Mouse (Mus musculus): ENCODE data around the gene Gm20604. TPM values are rescaled to one million over a fixed set of nuclear protein-coding genes. Genes with fewer than 3 reads are reported as not detected.

Gene Gm20604
- total and polyA plus RNA-seq, 2 experiments from 2014 or later: 29.7 to 54.5 TPM

GRCm38 (mm10) chr12:102725761-102726175 lies 32.7 kb downstream of the Gm20604 start:
- Histone ChIP-seq H3K27me3 (ENCODE audit: insufficient read depth, low read length) (no peaks in the 10 kb centered on the region), H3K36me3 (ENCODE audit: insufficient read depth, low read length) (no peaks in the 10 kb centered on the region), H3K4me1 (ENCODE audit: insufficient read depth, low read length) (peaks cover 8% of the 10 kb centered on the region; the same call in 1 of the 2 replicates), H3K4me3 (ENCODE audit: low read depth, low read length) (no peak overlapping the region), H3K9me3 (ENCODE audit: low read length) (no peaks in the 10 kb centered on the region), H3K4me2 (ENCODE audit: low read depth, low read length, poor library complexity, severe bottlenecking) (no peak overlapping the region), H3K9ac (replicated peaks; ENCODE audit: low read length, poor library complexity, severe bottlenecking) (no peak overlapping the region), H3K27ac (ENCODE audit: low read depth, low read length) (no peak overlapping the region)
- TF ChIP-seq CTCF (IDR thresholded peaks at IDR 0.05): no peak
- no peak for DNase-seq (ENCODE audit: low spot score)
- 85% methylated on average over 7 of the region's 7 CpGs for WGBS
- ATAC-seq (ENCODE audit: low FRiP score): no peak

GRCm38 (mm10) chr12:102725146-102725545 lies 33.3 kb downstream of the Gm20604 start:
- H3K36me3 ChIP-seq (ENCODE audit: insufficient read depth, low read length): no peaks in the 10 kb centered on the region
- no peak overlapping the region for H3K4me2 ChIP-seq (ENCODE audit: low read depth, low read length, poor library complexity, severe bottlenecking)
- WGBS: 94% methylated on average over 6 of the region's 6 CpGs
- no peak overlapping the region for H3K27ac ChIP-seq (ENCODE audit: low read depth, low read length)
- no peaks in the 10 kb centered on the region for H3K27me3 ChIP-seq (ENCODE audit: insufficient read depth, low read length)
- no peaks in the 10 kb centered on the region for H3K9me3 ChIP-seq (ENCODE audit: low read length)
- H3K4me1 ChIP-seq (ENCODE audit: insufficient read depth, low read length): peaks cover 3% of the 10 kb centered on the region; the same call in 1 of the 2 replicates
- no peak overlapping the region for H3K4me3 ChIP-seq (ENCODE audit: low read depth, low read length)
- H3K9ac ChIP-seq (replicated peaks; ENCODE audit: low read length, poor library complexity, severe bottlenecking): no peak overlapping the region
- DNase-seq (ENCODE audit: low spot score) (no peak), ATAC-seq (ENCODE audit: low FRiP score) (no peak)
- TF ChIP-seq CTCF (IDR thresholded peaks at IDR 0.05): no peak

GRCm38 (mm10) chr12:102723861-102724260 lies 34.6 kb downstream of the Gm20604 start:
- Histone ChIP-seq H3K27ac (ENCODE audit: low read depth, low read length) (no peak overlapping the region), H3K4me1 (ENCODE audit: insufficient read depth, low read length) (no peaks in the 10 kb centered on the region; the same call in 1 of the 2 replicates), H3K9ac (replicated peaks; ENCODE audit: low read length, poor library complexity, severe bottlenecking) (no peak overlapping the region), H3K4me2 (ENCODE audit: low read depth, low read length, poor library complexity, severe bottlenecking) (no peak overlapping the region), H3K4me3 (ENCODE audit: low read depth, low read length) (no peak overlapping the region), H3K36me3 (ENCODE audit: insufficient read depth, low read length) (no peaks in the 10 kb centered on the region), H3K9me3 (ENCODE audit: low read length) (no peaks in the 10 kb centered on the region), H3K27me3 (ENCODE audit: insufficient read depth, low read length) (no peaks in the 10 kb centered on the region)
- no peak for TF ChIP-seq CTCF (IDR thresholded peaks at IDR 0.05)
- DNase-seq (ENCODE audit: low spot score): peak; percentile 64
- WGBS: 67% methylated on average over 6 of the region's 6 CpGs
- ATAC-seq (ENCODE audit: low FRiP score): no peak

- 68% methylated on average over 8 of the region's 8 CpGs for WGBS
- no peak overlapping the region for H3K27ac ChIP-seq (ENCODE audit: low read depth, low read length)
- H3K9ac ChIP-seq (replicated peaks; ENCODE audit: low read length, poor library complexity, severe bottlenecking): no peak overlapping the region
- H3K9me3 ChIP-seq (ENCODE audit: low read length): no peaks in the 10 kb centered on the region
- no peaks in the 10 kb centered on the region for H3K36me3 ChIP-seq (ENCODE audit: insufficient read depth, low read length)
- no peaks in the 10 kb centered on the region; the same call in 1 of the 2 replicates for H3K4me1 ChIP-seq (ENCODE audit: insufficient read depth, low read length)
- no peak overlapping the region for H3K4me3 ChIP-seq (ENCODE audit: low read depth, low read length)
- ATAC-seq (ENCODE audit: low FRiP score) (no peak), DNase-seq (ENCODE audit: low spot score) (no peak)
- TF ChIP-seq CTCF (IDR thresholded peaks at IDR 0.05): no peak
- H3K27me3 ChIP-seq (ENCODE audit: insufficient read depth, low read length): no peaks in the 10 kb centered on the region
- no peak overlapping the region for H3K4me2 ChIP-seq (ENCODE audit: low read depth, low read length, poor library complexity, severe bottlenecking)
Measured at GRCm38 (mm10) chr12:102722966-102723365, 35.5 kb downstream of the Gm20604 start.

GRCm38 (mm10) chr12:102722451-102722850 lies 36.0 kb downstream of the Gm20604 start:
- H3K4me2 ChIP-seq (ENCODE audit: low read depth, low read length, poor library complexity, severe bottlenecking): no peak overlapping the region
- no peaks in the 10 kb centered on the region for H3K36me3 ChIP-seq (ENCODE audit: insufficient read depth, low read length)
- H3K9ac ChIP-seq (replicated peaks; ENCODE audit: low read length, poor library complexity, severe bottlenecking): no peak overlapping the region
- 59% methylated on average over 11 of the region's 11 CpGs for WGBS
- H3K9me3 ChIP-seq (ENCODE audit: low read length): no peaks in the 10 kb centered on the region
- no peaks in the 10 kb centered on the region for H3K27me3 ChIP-seq (ENCODE audit: insufficient read depth, low read length)
- ATAC-seq (ENCODE audit: low FRiP score) (no peak), DNase-seq (ENCODE audit: low spot score) (no peak)
- no peak for TF ChIP-seq CTCF (IDR thresholded peaks at IDR 0.05)
- no peak overlapping the region for H3K27ac ChIP-seq (ENCODE audit: low read depth, low read length)
- no peak overlapping the region for H3K4me3 ChIP-seq (ENCODE audit: low read depth, low read length)
- H3K4me1 ChIP-seq (ENCODE audit: insufficient read depth, low read length): no peaks in the 10 kb centered on the region; the same call in 1 of the 2 replicates

GRCm38 (mm10) chr12:102719552-102720315 lies 38.7 kb downstream of the Gm20604 start:
- H3K36me3 ChIP-seq (ENCODE audit: insufficient read depth, low read length): no peaks in the 10 kb centered on the region
- 28% methylated on average over 13 of the region's 13 CpGs for WGBS

More at GRCm38 (mm10) chr12:102719552-102720315, 38.7 kb downstream of the Gm20604 start:
- peak; percentile 81 for DNase-seq (ENCODE audit: low spot score)
- Histone ChIP-seq H3K4me3 (ENCODE audit: low read depth, low read length) (no peak overlapping the region), H3K4me1 (ENCODE audit: insufficient read depth, low read length) (no peaks in the 10 kb centered on the region; the same call in 1 of the 2 replicates), H3K4me2 (ENCODE audit: low read depth, low read length, poor library complexity, severe bottlenecking) (peak overlapping the region; percentile 18; the same call in 1 of the 2 replicates), H3K27ac (ENCODE audit: low read depth, low read length) (no peak overlapping the region), H3K9ac (replicated peaks; ENCODE audit: low read length, poor library complexity, severe bottlenecking) (no peak overlapping the region), H3K9me3 (ENCODE audit: low read length) (no peaks in the 10 kb centered on the region), H3K27me3 (ENCODE audit: insufficient read depth, low read length) (no peaks in the 10 kb centered on the region)
- peak; percentile 76; the same call in 1 of the 2 replicates for ATAC-seq (ENCODE audit: low FRiP score)
- peak; percentile 89 for TF ChIP-seq CTCF (IDR thresholded peaks at IDR 0.05)

Measured in midbrain, postnatal 0 days (tissue).